Mouse (Mus musculus) CH12.LX (cell line): ENCODE results near the gene Ap1s3. TPM values are rescaled to one million over a fixed set of nuclear protein-coding genes. Genes with fewer than 3 reads are reported as not detected.

Source experiments
- DNase-seq: peaks from one replicate; pipeline ENCODE4 v3.0.0-alpha.2; 2013; ENCODE audit errors: extremely low read depth
- H3K27ac ChIP-seq: 2 replicates; pipeline ENCODE4 v1.5.1; 2012; ENCODE audit warnings: low read depth, mild to moderate bottlenecking, control low read depth, moderate library complexity; ENCODE audit not compliant: insufficient read depth
- H3K27me3 ChIP-seq: replicated peaks from 2 replicates; pipeline ENCODE3; 2012; ENCODE audit warnings: inconsistent platforms
- H3K36me3 ChIP-seq, 2 experiments: replicated peaks in 1 of 2; 2 replicates each; pipeline versions ENCODE3 to v1.6.1; 2012; ENCODE audit warnings: inconsistent platforms in 1 of 2, low read length in 1 of 2, mild to moderate bottlenecking in 1 of 2, mixed read lengths in 1 of 2, moderate library complexity in 1 of 2; ENCODE audit not compliant: control insufficient read depth in 1 of 2, insufficient read depth in 1 of 2
- H3K4me1 ChIP-seq, 2 experiments: 2 replicates each; pipeline ENCODE4 v1.6.1; 2012; ENCODE audit warnings: inconsistent platforms in 1 of 2, moderate library complexity in 1 of 2; ENCODE audit not compliant: insufficient read depth in 2 of 2, control insufficient read depth in 1 of 2
- H3K4me2 ChIP-seq: 2 replicates; pipeline ENCODE4 v1.6.1; 2012; ENCODE audit warnings: low read depth, mild to moderate bottlenecking, control low read depth; ENCODE audit not compliant: poor library complexity, insufficient read depth, severe bottlenecking
- H3K4me3 ChIP-seq, 3 experiments: fragments of 150-350 bp in 1 of 3; sonication (generic) in 1 of 3; replicated peaks in 1 of 3; 2 replicates each; pipeline versions ENCODE3 to v1.5.1; 2011 to 2012; ENCODE audit warnings: low read depth in 2 of 3, low read length in 2 of 3, mild to moderate bottlenecking in 2 of 3, moderate library complexity in 2 of 3, control low read depth in 1 of 3, improper control_type of control experiment in 1 of 3, inconsistent platforms in 1 of 3, mixed read lengths in 1 of 3; ENCODE audit not compliant: poor library complexity in 1 of 3
- H3K79me2 ChIP-seq: replicated peaks from 2 replicates; pipeline ENCODE4 v1.6.1; 2012; ENCODE audit warnings: mild to moderate bottlenecking, moderate library complexity; ENCODE audit not compliant: control insufficient read depth, poor library complexity, insufficient read depth, severe bottlenecking; ENCODE audit errors: extremely low read depth
- H3K9ac ChIP-seq: 2 replicates; pipeline ENCODE4 v1.6.1; 2012; ENCODE audit warnings: low read depth, mild to moderate bottlenecking, control low read depth, moderate library complexity; ENCODE audit not compliant: insufficient read depth
- H3K9me3 ChIP-seq: replicated peaks from 2 replicates; pipeline ENCODE3; 2012; ENCODE audit warnings: low read length, inconsistent platforms, mixed read lengths
- BHLHE40 ChIP-seq: IDR thresholded peaks from 2 replicates; pipeline ENCODE4 v1.6.1; 2011; ENCODE audit warnings: mild to moderate bottlenecking, low read depth, low read length, improper control_type of control experiment
- CHD1 ChIP-seq: IDR thresholded peaks from 2 replicates; pipeline ENCODE4 v1.6.1; 2012; ENCODE audit warnings: low read depth, low read length, improper control_type of control experiment, inconsistent platforms
- CHD2 ChIP-seq: IDR thresholded peaks from 2 replicates; pipeline ENCODE4 v1.6.1; 2011; ENCODE audit warnings: low read length, improper control_type of control experiment
- CTCF ChIP-seq, 2 experiments: IDR thresholded peaks in 1 of 2; conservative IDR thresholded peaks in 1 of 2; 2 replicates each; pipeline ENCODE4 v1.5.1; 2011 to 2012; ENCODE audit warnings: low read depth in 2 of 2, low read length in 2 of 2, improper control_type of control experiment in 1 of 2, inconsistent platforms in 1 of 2, mild to moderate bottlenecking in 1 of 2, moderate library complexity in 1 of 2
- IRF4 ChIP-seq: IDR thresholded peaks from 2 replicates; pipeline ENCODE4 v1.6.1; 2014; ENCODE audit warnings: low read depth, mild to moderate bottlenecking, inconsistent platforms, low read length, improper control_type of control experiment
- JUND ChIP-seq: conservative IDR thresholded peaks from 2 replicates; pipeline ENCODE4 v1.6.1; 2011; ENCODE audit warnings: low read depth, low read length, improper control_type of control experiment
- MAX ChIP-seq: IDR thresholded peaks from 2 replicates; pipeline ENCODE4 v1.6.1; 2011; ENCODE audit warnings: low read length, improper control_type of control experiment
- MXI1 ChIP-seq: IDR thresholded peaks from 2 replicates; pipeline ENCODE4 v1.6.1; 2011; ENCODE audit warnings: mild to moderate bottlenecking, low read depth, low read length, improper control_type of control experiment
- MYC ChIP-seq: IDR thresholded peaks from 2 replicates; pipeline ENCODE4 v1.6.1; 2011; ENCODE audit warnings: low read depth, mild to moderate bottlenecking, improper control_type of control experiment, low read length
- PAX5 ChIP-seq: IDR thresholded peaks from 2 replicates; pipeline ENCODE4 v1.6.1; 2012; ENCODE audit warnings: low read length, inconsistent platforms, mixed read lengths
- POLR2A ChIP-seq: IDR thresholded peaks from 2 replicates; pipeline ENCODE4 v1.6.1; 2011; ENCODE audit warnings: low read depth, mild to moderate bottlenecking, improper control_type of control experiment, low read length
- SIN3A ChIP-seq: IDR thresholded peaks from 2 replicates; pipeline ENCODE4 v1.6.1; 2012; ENCODE audit warnings: low read length, improper control_type of control experiment, inconsistent platforms
- TBP ChIP-seq: conservative IDR thresholded peaks from 2 replicates; pipeline ENCODE4 v1.6.1; 2011; ENCODE audit warnings: low read depth, low read length, improper control_type of control experiment
- TCF12 ChIP-seq: IDR thresholded peaks from 2 replicates; pipeline ENCODE4 v1.6.1; 2014; ENCODE audit warnings: low read depth, mild to moderate bottlenecking, inconsistent platforms, low read length, improper control_type of control experiment
- UBTF ChIP-seq: IDR thresholded peaks from 2 replicates; pipeline ENCODE4 v1.6.1; 2012; ENCODE audit warnings: low read depth, mild to moderate bottlenecking, inconsistent platforms, low read length, improper control_type of control experiment, moderate library complexity
- USF2 ChIP-seq: conservative IDR thresholded peaks from 2 replicates; pipeline ENCODE4 v1.6.1; 2011; ENCODE audit warnings: low read depth, low read length, improper control_type of control experiment
- ZKSCAN1 ChIP-seq: IDR thresholded peaks from 2 replicates; pipeline ENCODE4 v1.6.1; 2012; ENCODE audit warnings: low read depth, inconsistent platforms, low read length, improper control_type of control experiment, borderline replicate concordance
- ZMIZ1 ChIP-seq: IDR thresholded peaks from 2 replicates; pipeline ENCODE4 v1.6.1; 2012; ENCODE audit warnings: low read depth, mild to moderate bottlenecking, inconsistent platforms, low read length, improper control_type of control experiment
- ZNF384 ChIP-seq: IDR thresholded peaks from 2 replicates; pipeline ENCODE4 v1.6.1; 2012; ENCODE audit warnings: low read depth, low read length, improper control_type of control experiment, inconsistent platforms
- dilution Hi-C: fragments of 300-500 bp; cut with MboI; formaldehyde crosslinking; loops from 2 replicates; pipeline ENCODE4 v1.14.3; 2020; ENCODE audit warnings: low sequenced_read_pairs; ENCODE audit not compliant: extremely low pct_unique_long_range_greater_than_20kb, extremely low pct_ligation_motif_present
- in situ Hi-C: fragments of 300-500 bp; cut with MboI; formaldehyde crosslinking; loops from 3 replicates; pipeline ENCODE4 v1.14.3; 2019; ENCODE audit warnings: low sequenced_read_pairs, low pct_ligation_motif_present, low pct_unique_long_range_greater_than_20kb, mixed read lengths
- polyA plus RNA-seq: library from polyadenylated mRNA; unstranded; fragments of >175 nt; gene quantifications from 2 replicates; pipeline ENCODE4 v1.2.1, GENCODE M21; 2012; ENCODE audit warnings: low read depth; ENCODE audit not compliant: insufficient read length
- total RNA-seq, 2 experiments: library from RNA; depleted of rRNA; stranded (reverse); fragments of 300-350 nt in 1 of 2; fragments of >200 nt in 1 of 2; gene quantifications; 2 replicates each; pipeline ENCODE4 v1.2.3; 2012 to 2014

Gene Ap1s3
- total and polyA plus RNA-seq, 3 experiments = 10.5 to 36.6 (median 13.9) TPM

DNA sequence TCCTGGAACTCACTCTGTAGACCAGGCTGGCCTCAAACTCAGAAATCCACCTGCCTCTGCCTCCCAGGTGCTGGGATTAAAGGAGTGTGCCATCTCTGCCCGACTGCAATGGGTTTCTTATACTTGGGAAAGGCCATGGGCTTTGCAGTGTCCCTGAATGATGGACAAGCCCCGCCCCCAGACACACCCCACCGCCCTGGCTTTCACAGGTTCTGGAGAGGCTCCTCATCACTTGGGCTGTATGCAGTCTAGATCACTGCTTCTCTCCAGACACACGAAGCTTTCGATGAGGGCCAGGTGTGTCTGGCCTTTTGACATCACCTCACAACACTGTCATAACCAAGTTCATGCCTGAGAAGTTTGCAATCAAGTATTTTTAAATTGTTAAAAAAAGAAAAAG, 25.2 kb upstream of the Ap1s3 start:
- Histone ChIP-seq H3K9ac (no peak overlapping the region), H3K9me3 (no peaks in the 10 kb centered on the region), H3K4me3 (no peak overlapping the region), H3K27ac (no peak overlapping the region), H3K4me1 (no peaks in the 10 kb centered on the region), H3K27me3 (no peaks in the 10 kb centered on the region), H3K4me2 (no peak overlapping the region), H3K36me3 (peaks cover 14 to 39% of the 10 kb centered on the region in 2 experiments), H3K79me2 (no peaks in the 10 kb centered on the region)
- dilution Hi-C loops = no loop called here
- no peak for DNase-seq
- in situ Hi-C loops = loop anchor here (25.0 kb wide), 1 partner anchor 960 kb away; no protein-coding TSS in a partner anchor
- TF ChIP-seq SIN3A (no peak), UBTF (no peak), CHD2 (no peak)

DNA sequence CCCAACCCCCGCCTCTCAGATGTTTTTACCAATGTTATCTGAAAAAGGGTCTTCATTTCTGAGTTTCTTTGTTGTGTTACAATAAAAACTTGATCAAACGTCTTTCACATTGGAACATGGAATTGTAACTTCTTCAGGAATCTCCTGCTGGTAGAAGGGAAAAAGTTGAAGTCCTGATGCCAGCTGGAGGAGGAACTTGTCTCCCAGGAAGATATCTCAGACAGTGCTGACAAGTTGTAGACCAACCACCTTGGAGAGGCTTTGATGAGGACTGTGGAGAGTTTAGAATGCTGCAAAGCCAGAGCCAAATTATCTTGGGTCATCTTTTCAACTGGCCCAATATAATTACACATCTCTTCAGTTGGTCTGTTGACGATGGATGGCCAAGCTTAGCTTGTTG, 20.7 kb upstream of the Ap1s3 start:
- Histone ChIP-seq H3K27me3 (no peaks in the 10 kb centered on the region), H3K9me3 (no peaks in the 10 kb centered on the region), H3K4me2 (no peak overlapping the region), H3K27ac (no peak overlapping the region), H3K36me3 (peaks cover 0 to 3% of the 10 kb centered on the region in 2 experiments), H3K4me3 (no peak overlapping the region), H3K9ac (no peak overlapping the region), H3K4me1 (no peaks in the 10 kb centered on the region), H3K79me2 (no peaks in the 10 kb centered on the region)
- DNase-seq = no peak
- TF ChIP-seq CHD1 (no peak), PAX5 (no peak), POLR2A (no peak), JUND (no peak), ZKSCAN1 (no peak), CTCF (conservative IDR thresholded peaks at IDR 0.05 in 1 of 2, IDR thresholded peaks at IDR 0.05 in 1 of 2; ENCODE audit: low read depth in 2 of 2, low read length in 2 of 2) (no peak), MYC (no peak), USF2 (no peak), UBTF (no peak), TBP (no peak), BHLHE40 (no peak), ZNF384 (no peak), TCF12 (no peak), ZMIZ1 (no peak), MXI1 (no peak), MAX (no peak), IRF4 (no peak)
- in situ Hi-C loops = loop anchor here (25.0 kb wide), 1 partner anchor 955 kb away; no protein-coding TSS in a partner anchor
- dilution Hi-C loops = no loop called here
